Mouse (Mus musculus) spleen, postnatal 14 days (tissue): ENCODE data around the gene Zfyve19.

Source experiments
- DNase-seq, 2 experiments: peaks; one replicate each; pipeline ENCODE4 v3.0.0; 2021 to 2022; ENCODE audit warnings: low spot score in 2 of 2

Gene Zfyve19

DNA sequence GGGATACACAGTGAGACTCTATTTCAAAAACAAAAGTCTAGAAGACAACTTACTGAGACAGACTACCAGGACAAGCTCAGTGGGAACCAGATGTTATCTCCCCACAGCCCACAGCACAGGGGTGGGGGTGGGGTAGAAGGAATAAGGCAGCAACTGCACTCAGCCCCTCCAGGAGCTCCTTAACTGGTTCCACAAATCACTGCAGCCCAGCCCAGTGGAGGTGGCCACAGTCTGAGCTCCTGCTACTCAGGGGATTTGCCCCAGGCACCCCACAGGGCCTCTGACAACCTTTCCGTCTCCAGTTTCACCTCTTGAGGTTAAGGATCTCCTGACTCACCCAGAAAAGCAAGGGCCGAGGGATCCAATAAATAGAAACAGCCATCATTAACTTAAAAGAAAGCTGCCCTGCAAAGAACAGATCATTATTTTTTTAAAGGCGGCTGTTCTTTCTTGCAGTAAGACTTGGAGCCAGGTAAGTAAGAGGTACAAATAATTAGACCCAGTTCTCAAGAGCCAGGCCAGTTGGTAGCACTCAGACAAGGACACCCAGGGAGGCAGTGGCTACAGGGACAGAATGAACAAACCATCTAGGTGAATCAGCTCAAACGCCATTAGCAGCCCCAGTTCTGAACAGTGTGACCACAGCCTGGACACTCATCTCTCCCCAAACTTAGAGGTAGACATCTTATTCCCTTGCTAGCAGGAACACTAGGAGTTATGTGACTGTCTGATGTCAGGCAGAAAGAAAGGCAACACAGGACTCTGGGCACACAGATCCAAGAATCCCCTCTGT lies 11.9 kb upstream of the Zfyve19 start:
- no peak for DNase-seq

DNA sequence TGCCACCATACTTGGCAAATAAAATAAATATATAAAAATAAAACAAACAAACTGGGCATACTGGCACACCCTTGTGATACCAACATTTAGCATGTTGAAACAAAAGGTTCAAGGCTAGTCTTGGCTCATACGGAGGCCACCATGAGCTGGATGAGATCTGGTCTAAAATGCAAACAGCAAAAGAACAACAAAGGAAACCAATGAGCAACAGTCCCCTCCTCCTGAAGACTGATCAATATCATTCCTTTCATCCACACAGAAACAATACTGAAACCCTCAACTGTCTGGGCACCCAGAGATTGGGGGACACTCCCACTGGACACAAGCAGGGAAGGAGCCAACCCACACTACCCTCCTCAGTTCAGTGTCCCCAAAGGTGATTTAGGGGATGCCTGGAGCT lies 10.9 kb upstream of the Zfyve19 start:
- no peak for DNase-seq

DNA sequence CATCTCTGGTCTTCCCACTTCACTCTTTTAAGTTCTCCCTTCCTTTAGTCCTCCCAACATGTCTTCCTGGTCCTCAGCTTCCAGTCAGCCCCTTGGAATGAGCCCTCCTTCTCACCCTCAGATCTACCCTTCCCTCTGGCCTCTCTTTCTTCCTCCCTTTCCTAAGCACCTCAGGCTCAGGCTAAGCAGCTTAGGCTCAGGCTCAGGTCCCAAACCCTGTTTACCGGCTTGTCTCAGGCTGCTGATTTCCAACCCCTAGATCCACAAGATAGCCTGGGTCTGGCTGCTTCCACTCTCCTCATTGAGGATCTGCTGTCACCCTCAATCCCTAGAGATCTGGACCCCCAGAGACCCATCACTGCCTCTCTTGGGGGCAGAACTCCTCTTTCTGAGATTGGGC lies 10.4 kb upstream of the Zfyve19 start:
- no peak for DNase-seq

DNA sequence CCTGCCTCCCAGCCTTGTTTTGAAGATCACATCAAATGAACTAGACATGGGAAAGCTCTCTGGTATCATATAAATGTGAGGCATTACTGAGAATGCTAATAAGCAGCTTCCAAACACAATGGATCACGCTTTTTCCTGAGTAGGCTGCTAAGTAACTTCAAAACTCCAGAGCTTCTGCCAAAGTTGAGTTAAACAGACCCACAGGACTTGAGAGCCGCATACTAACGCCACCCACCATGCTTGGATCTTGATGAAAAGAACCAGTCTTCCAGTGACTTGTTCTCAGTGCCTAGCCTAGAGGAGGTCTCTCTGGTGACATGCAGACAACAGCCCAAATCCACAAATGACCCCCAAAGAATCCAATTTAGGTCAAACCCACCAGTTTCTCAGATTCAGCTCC lies 9.5 kb upstream of the Zfyve19 start:
- DNase-seq, result no peak

DNA sequence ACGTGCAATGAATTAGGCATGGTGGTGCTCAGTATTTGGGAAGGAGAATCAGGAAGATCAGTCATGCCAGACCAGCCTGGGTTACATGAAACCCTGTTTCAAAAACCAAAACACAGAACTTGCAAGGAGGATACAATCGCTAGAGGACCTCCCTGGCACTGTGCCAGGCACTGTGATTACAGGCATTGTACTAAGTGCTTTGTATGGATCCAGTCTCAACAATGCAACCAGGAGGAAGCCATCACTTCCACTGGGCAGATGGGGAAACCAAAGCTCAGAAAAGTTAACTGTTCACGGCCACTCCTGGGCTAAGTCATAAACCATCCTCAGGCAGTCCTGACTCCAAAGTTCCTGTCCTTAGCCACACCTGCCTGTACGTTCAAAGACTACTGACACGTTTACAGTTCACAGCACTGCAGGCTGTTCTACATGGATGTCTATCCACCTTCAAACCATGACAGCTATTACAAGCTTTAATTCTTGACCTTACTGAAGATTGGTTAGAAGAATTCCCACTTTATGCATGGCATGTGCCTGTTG lies 5.4 kb upstream of the Zfyve19 start:
- DNase-seq, result no peak

DNA sequence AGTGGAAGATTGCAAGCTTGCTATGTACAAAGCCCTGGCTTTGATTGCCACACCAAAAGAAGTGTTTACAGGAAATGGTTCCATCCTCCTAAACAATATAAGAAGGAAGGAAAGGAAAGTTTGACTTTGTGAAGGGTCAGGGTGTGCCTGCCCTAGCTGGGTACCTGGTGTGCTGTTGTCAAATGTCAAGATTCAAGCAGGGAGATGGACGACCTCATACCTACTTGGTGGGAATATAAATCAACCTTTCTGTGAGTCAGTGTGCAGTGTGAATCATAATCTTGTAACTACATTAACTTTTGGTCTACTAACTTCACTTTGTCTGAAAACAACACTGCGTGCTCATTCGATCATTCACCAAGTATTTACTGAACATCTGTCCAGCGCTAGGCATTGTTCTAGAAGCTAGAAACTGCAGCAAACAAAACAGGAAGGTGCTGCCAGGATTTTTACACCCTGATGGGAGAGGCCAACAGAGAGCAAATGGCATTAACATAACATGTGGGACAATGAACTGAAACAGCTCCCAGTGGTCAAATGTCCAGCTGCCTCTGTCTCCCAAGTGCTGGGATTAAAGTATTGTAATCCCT lies 4.5 kb upstream of the Zfyve19 start:
- no peak for DNase-seq

DNA sequence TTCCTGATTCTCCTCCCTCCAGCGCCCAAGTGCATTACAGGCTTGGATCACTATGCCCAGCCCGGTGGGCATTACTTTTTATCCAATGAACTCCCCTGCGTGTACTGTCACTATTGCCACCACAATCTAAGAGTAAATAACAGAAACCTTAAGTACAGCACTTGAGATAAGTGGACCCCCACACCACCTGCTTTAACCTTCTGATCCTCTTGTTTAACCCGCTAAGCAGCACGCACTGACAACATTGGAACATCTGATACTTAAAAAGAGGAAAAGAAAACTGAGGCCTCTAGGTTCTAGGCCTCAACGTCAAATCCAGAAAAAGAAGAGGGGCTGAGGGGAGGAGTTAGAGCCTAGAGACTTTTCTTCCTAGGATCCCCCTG lies 465 bp upstream of the Zfyve19 start:
- DNase-seq, result no peak

DNA sequence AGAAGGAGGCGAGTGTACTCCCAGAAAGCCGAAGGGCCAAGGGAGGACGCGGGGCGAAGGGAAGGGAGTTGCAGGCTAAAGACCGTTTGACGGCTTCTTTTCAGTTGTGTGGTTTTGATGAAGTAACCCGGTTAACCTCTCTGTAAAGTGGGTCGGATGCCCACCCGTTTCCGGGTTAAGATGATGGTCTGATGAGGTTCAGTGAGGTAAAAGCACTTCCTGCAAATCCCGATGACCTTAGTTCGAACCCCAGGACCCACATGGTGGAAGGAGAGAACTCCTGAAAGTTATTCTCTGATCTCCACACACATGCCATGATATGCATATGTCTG lies 725 bp downstream of the Zfyve19 start:
- no peak for DNase-seq

DNA sequence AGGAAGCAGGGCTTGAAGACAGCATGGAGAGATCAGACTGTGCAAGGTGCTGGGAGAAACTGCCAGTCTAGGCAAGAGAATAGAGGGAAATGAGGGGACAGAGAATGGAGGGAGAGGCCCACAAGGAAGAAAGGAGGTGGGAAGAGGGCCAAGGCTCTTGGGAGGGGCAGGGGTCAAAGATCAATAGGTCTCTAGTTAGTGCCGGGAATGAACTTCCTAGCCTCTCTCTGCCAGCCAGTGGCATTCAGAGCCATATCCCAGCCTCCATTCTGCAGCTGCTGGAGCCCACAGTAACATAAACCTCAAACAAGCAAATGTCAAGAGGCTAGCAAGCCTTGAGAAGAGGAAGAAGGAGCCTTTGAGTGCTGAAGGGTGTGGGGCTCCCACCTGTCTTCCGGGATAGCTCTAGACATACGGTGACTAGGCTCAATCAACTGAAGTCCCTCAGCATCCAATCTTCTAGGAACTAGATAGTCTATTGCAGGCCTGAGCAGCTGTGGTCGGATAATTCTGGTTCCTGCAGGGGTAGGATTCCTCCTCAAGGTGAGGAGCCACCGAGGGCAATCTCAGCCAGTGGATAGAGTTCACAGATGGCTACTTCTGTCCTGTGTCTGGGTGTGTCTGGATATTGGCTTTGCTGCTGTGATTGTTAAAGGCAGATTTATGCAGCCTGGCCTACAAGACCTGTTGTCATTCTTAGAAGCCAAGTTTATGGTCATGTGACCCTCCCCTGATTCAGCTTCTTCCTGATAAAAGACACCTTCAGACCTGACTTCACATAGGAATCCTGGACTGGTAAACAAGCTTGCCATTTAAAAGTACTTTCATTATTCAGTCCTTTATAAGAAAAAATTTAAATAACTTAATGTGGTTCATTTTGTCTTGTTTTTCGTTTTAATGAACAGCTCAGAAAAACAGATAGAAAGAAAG lies 21.6 kb downstream of the Zfyve19 start, which contains the start of gene Ppp1r14d:
Gene Ppp1r14d (minus strand): TSS at position 132 of the 930 bp plus-strand sequence.
- no peak for DNase-seq

DNA sequence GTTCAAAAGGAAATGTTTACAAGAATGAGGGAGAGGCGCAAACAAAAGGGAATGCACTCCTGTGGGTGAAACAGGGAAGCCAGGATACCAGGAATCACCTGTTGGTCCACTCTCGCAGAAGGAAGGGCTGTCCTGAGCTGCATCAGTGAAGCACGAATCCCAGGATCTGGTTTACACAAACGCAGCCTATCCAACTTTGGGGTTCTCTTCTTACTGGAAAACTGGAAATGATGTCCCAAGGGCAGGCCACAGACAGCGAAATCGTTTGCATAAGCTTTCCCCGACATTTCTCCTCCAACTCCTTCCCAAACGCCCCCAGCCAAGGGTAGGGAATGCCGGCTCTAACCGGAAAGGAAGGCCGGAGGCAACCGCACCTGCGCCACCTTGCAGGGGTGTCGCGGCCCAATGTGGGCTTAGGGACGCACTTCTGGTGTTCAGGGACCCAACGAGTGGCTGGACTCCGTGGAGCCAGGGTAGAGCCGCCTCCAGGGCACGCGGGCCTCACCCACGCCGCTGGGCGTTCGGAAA lies 28.3 kb downstream of the Zfyve19 start:
- no peak for DNase-seq

DNA sequence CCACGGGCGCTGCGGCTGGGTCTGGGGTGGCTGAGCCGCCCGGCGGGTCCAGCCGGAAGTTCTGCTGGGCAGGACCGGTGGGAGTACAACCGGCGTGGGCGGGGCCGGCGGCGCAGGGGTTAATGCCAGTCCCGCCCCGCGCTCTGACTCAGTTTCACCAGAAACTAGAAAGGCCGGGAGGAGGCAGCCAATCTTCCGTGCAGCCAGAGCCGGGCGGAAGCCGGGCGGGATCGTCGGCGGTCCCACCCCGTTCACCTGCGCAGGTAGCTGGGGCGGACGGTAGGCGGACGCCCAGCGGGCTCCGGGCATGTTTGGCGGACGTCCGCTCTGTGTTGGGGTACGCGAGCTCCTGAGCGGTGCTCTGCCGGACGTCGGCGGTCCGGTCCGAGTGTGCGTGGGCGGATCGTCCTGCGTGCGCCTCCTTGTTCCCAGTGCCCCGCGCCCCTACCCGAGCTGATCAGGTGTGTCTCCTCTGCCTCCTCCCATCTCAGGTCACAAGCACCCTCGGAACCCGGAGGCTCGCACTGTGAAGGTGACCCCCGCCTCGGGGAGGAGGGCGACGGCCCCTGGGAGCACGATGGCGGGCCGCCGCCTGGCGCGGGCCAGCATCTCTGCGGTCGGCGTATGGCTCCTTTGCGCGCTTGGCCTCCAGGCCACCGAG lies 28.9 kb downstream of the Zfyve19 start, which contains the start of gene Spint1:
Gene Spint1 (plus strand): TSS at position 153 of the 661 bp plus-strand sequence.
- no peak for DNase-seq

DNA sequence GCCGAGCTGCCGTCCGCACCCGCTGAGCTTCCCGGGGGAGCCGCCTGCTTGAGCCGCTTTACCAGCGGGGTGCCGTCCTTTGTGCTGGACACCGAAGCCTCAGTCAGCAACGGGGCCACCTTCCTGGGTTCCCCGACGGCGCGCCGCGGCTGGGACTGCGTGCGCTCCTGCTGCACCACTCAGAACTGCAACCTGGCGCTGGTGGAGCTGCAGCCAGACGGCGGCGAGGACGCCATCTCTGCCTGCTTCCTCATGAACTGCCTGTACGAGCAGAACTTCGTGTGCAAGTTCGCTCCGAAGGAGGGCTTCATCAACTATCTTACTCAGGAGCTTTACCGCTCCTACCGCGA lies 29.4 kb downstream of the Zfyve19 start:
- DNase-seq, result no peak

DNA sequence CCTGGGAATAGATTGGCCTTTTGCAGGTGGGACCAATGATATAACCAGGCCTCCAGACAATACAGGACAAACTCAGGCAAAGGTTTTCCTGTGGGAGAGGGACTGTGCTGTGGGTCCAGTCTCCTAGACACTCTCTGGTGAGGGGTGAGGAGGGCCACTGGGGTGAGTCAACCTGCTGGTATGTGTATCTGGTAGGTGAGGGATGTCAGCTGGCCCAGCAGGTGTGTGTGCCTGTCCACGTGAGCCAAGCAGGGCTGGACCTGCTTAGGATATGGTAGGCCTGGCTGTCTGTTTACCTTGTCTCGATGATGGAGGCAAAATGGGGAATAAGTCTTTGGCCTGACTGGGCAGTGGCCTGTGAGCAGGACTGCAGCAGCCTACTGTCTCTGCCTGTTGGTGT lies 30.3 kb downstream of the Zfyve19 start:
- no peak for DNase-seq

DNA sequence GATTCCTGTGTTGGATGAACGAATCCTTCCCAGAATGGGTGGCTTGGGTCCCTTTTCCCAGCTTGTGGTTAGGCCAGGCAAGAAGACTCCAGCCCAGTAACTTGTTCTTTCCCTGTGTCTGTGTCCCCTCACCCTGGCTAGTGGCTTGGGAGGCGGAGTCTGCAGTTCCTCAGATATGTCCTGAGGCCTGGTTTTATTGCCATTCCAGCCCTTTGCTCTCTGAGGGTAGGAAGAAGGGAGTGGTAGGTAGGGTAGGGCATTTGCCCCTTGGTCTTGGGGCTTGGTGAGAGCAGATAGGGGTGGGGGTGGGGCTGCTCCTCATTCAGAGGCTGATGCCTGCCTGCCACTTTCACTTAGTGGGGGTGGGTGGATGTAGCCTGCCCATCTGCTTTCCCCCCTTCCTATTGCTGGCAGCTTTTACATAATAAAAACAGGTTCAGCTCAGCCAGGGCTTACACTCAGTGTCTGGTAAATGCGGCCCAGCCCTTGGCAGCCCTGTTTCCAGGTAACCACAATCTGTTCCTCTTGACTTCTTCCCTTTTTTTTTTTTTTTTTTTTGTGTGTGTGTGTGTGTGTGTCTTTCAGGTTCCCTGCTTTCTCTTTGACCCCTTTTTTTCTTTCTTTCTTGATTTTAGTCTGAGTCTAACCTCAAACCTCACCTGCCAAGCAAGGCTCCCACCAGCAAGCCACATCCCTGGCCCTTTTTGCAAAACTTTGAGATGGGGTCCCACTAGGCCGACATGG lies 31.8 kb downstream of the Zfyve19 start:
- no peak for DNase-seq

DNA sequence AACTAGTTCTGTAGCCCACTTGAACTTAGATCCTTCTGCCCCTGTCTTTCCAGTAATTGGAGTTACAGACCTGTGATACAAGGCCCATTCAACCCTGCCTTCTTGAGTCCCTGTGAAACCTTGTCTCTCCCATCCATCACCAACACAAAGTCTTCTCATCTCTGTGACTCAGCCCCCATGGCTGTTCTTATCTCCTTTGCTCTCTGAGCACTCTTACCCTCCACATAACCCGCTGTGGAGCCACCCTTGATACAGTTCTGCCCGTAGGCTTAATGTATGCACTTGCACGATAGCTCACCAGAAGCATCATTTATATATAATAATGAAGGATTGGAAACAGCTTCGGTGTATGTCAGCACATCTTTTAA lies 32.4 kb downstream of the Zfyve19 start:
- no peak for DNase-seq

DNA sequence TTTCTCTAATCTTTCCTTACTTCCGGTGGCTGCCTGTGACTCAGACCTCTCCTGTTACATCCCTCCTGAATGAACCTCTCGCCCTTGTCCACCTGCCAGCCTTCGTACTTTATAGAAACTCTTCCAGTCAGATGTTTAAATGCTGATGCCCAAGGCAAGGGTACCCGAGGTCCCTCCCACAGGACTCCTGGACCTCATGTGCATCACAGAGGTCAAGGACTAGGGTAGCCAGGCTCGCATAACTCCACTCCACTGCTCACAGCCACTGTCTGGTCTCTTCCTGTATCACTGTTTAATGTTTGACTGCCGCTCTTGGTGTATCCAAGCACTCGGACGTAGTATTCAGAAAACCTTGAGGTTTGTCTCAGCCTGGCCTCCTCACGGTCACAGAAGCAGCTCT lies 34.1 kb downstream of the Zfyve19 start:
- no peak for DNase-seq

DNA sequence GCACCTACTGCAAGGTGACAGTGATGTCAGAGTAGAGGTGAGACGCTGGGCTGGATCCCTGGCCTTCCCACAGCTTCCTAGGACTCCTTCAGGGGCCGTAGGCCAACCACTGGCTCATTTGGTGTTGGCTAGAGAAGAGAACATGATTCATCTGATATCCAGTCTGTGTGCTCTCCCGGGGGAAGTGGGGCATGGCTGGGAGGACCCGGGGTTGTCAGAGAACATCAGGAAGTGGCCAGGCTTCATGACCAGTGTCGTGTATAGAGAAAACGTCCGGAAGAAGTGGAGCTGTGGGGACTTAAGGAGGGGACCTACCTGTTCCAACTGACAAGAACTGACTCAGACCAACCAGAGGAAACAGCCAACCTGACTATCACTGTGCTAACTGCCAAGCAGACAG lies 36.8 kb downstream of the Zfyve19 start:
- DNase-seq, result no peak

DNA sequence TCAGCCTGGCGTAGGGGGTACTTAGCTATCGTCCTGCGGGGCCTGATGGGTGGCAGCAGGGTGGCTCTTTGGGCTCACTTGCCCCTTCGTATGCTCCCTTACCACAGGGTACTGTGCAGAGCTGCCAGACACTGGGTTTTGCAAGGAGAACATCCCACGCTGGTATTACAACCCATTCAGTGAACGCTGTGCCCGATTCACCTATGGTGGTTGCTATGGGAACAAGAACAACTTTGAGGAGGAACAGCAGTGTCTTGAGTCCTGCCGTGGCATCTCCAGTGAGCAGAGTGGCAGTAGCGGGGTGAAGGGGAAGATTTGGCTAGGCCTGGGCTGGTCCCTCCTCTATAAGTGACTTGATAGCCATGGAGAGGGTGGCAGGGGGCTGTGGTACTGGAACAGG lies 39.5 kb downstream of the Zfyve19 start:
- DNase-seq, result no peak

DNA sequence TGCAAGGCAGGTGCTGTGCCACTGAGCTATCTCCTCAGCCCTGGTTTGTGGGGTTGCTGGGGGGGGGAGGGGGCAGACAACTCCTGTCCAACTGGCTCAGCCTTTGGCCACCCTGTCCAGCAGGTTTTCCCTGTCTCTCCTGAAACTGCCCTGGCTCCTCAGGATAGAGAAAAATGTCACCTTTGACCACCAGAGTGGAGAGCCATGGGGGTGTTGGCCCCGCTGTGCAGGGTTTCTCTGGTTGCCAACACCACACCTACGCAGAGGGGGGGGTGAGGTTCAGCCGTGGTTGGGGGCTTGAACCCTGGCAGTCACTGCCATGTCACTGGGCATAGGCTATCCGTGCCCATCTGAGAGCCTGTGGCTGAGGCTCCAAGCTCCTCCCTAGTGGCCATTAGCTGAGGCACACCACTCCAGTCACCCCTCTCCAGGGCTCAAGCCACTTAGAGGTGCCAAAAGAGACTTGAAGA lies 41.2 kb downstream of the Zfyve19 start:
- no peak for DNase-seq

DNA sequence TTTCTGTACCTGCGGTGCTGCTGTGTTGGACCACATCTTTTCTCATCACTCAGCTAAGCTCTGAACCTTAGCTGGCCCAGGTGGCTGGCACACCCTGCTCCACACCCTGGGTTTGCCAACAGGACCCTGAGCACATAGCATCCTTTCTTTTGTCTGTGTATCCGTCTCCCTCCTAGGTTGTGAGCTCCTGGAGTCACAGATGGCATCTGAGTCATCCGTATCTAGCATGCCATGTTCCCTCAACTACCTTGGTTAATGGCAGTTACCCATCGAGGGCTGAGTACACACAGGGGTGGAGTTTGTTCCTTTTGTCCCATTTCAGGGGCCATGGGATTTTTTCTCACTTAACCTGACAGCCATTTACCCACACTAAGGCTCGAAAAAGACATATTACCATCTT lies 42.0 kb downstream of the Zfyve19 start:
- DNase-seq, result no peak
